Comparison of ENCODE assay signal across 9 mouse cellular contexts in the genomic region with DNA sequence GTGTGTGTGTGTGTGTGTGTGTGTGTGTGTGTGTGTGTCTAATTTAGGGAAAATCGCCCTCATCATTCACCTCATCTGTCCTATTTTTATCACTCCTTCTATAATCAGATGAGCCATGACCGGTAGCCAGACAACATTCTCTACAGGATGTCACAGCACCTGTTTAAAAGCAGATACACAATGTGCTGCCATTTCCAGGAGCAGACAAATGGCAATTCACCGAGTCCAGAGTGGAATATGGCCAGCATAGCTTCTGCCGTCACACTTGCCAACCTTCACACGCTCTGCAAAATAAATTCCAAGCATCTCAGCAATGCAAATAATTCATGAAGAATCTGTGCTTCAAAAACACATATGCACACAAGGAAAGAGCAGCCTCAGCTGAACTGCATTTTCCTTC.
A peak's percentile ranks its signal among the peaks of the same experiment; 100 is the strongest.
DNase-seq lines count a peak whose midpoint lies in the region; ATAC-seq and TF ChIP-seq lines count a peak whose summit lies in the region.
"Had no signal": no experiment of that assay in that cellular context is flagged by ENCODE, and none has a peak within 500 bp of the region (broad histone marks: within the 10 kb centered on the region; RNA-seq: fewer than 3 reads in every experiment).

No protein-coding gene starts in this region.

- no peak overlapping the region for H3K9ac ChIP-seq in stomach, postnatal 0 days (ENCODE audit: low read length)

- no peak for TF ChIP-seq CTCF in gastrocnemius, adult 2 months (IDR thresholded peaks at IDR 0.05)
- TF ChIP-seq CTCF in layer of hippocampus, adult 2 months (conservative IDR thresholded peaks at IDR 0.05): no peak
- TF ChIP-seq CTCF in stomach, postnatal 0 days (IDR thresholded peaks at IDR 0.05; ENCODE audit: low read depth): no peak

- no peak overlapping the region for H3K27ac ChIP-seq in gastrocnemius, adult 2 months
- peak overlapping the region; percentile 83 for H3K27ac ChIP-seq in layer of hippocampus, adult 2 months
- H3K27ac ChIP-seq in stomach, postnatal 0 days (replicated peaks): no peak overlapping the region
- H3K27ac ChIP-seq: macrophage had no signal

- no peaks in the 10 kb centered on the region for H3K4me1 ChIP-seq in stomach, postnatal 0 days (replicated peaks; ENCODE audit: control insufficient read depth, insufficient read depth)

- H3K4me2 ChIP-seq in stomach, postnatal 0 days (replicated peaks; ENCODE audit: low read depth): no peak overlapping the region

- TF ChIP-seq EP300 in stomach, postnatal 0 days (optimal IDR thresholded peaks at IDR 0.05): no peak

- no peak for ATAC-seq in stomach, postnatal 0 days (ENCODE audit: low FRiP score, low TSS enrichment)

- H3K27me3 ChIP-seq in stomach, postnatal 0 days (ENCODE audit: control insufficient read depth, insufficient read depth, low read length): no peaks in the 10 kb centered on the region

- intact Hi-C loops in gastrocnemius, adult 2 months (cut with DNase I): no loop called here

- no peak overlapping the region for H3K4me3 ChIP-seq in gastrocnemius, adult 2 months
- no peak overlapping the region for H3K4me3 ChIP-seq in layer of hippocampus, adult 2 months
- H3K4me3 ChIP-seq in stomach, postnatal 0 days (ENCODE audit: low read depth, low read length): no peak overlapping the region

- DNase-seq in gastrocnemius, adult 18-20 months (ENCODE audit: low spot score): peak; percentile 7
- no peak for DNase-seq in gastrocnemius, adult 2 months
- peak; percentile 6 for DNase-seq in retina, postnatal 1 day
- DNase-seq in retina, embryonic 14.5 days (ENCODE audit: low spot score): no peak
- no peak for DNase-seq in layer of hippocampus, adult 2 months (ENCODE audit: low spot score in 2 of 2)
- DNase-seq in stomach, postnatal 0 days (ENCODE audit: low spot score): no peak
- DNase-seq in right cerebral cortex, postnatal 36 days (ENCODE audit: low spot score in 2 of 2): no peak
- DNase-seq: thymus, postnatal 14 days had no signal

- WGBS in stomach, postnatal 0 days: 54% methylated on average over 5 of the region's 5 CpGs

- no peaks in the 10 kb centered on the region for H3K9me3 ChIP-seq in stomach, postnatal 0 days (ENCODE audit: control insufficient read depth, low read length)

- H3K36me3 ChIP-seq in stomach, postnatal 0 days (ENCODE audit: control insufficient read depth, insufficient read depth, low read length): no peaks in the 10 kb centered on the region

Comparison
In these comparisons a context has a peak if more than half of its experiments do, and no peak if none do; other contexts are left out.
1. DNase-seq: peak in gastrocnemius, adult 18-20 months (single experiment) and retina, postnatal 1 day (single experiment); none in gastrocnemius, adult 2 months (single experiment), retina, embryonic 14.5 days (single experiment), layer of hippocampus, adult 2 months (0 of 2), stomach, postnatal 0 days (single experiment) and right cerebral cortex, postnatal 36 days (0 of 2).